ENCODE assay signal across 11 mouse cellular contexts in the genomic region with DNA sequence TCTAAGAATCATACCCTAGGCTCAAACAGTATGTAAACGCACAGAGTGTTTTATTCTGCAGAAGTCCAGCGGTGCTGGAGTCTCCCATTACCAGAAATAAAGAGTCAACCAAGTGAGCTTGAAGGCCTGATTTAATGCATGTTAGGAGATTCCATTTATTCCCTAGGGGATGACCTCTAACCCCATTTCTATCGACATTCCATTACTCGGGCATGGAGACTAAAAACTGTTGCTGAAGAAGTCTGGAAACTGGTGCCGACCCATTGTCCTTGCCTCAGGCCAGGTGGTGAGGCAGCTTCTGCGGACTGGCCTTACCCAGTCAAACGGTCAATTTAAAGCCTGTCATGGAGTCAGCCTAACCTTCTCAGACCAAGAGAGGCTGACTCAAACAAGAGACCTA. TPM values are rescaled to one million over a fixed set of nuclear protein-coding genes. Genes with fewer than 3 reads are reported as not detected.
DNase-seq lines count a peak whose midpoint lies in the region; ATAC-seq and TF ChIP-seq lines count a peak whose summit lies in the region.
"Had no signal": no experiment of that assay in that cellular context is flagged by ENCODE, and none has a peak within 500 bp of the region (broad histone marks: within the 10 kb centered on the region; RNA-seq: fewer than 3 reads in every experiment).

No protein-coding gene starts in this region.

- H3K27ac ChIP-seq in heart, embryonic 14.5 days (replicated peaks in 1 of 2; ENCODE audit: control insufficient read depth in 1 of 2, insufficient read depth in 1 of 2, low read depth in 2 of 2, low read length in 2 of 2): no peak overlapping the region
- H3K27ac ChIP-seq in hindbrain, embryonic 14.5 days: peak overlapping the region; percentile 98; the same call in 1 of the 2 replicates
- H3K27ac ChIP-seq in midbrain, embryonic 14.5 days (replicated peaks; ENCODE audit: low read depth, low read length): peak overlapping the region; percentile 100; the same call in 1 of the 2 replicates
- no peak overlapping the region for H3K27ac ChIP-seq in stomach, postnatal 0 days (replicated peaks)
- no peak overlapping the region for H3K27ac ChIP-seq in kidney, adult 2 months (ENCODE audit: insufficient read depth, low read depth, low read length)

- no peak for DNase-seq in heart, postnatal 36 days
- peak; percentile 26 for DNase-seq in ZHBTc4 (ENCODE audit: low read depth, low spot score)
- DNase-seq in hindbrain, embryonic 14.5 days (ENCODE audit: low spot score): no peak
- peak; percentile 25 for DNase-seq in midbrain, embryonic 14.5 days
- no peak for DNase-seq in stomach, postnatal 0 days (ENCODE audit: low spot score)
- DNase-seq in testis, postnatal 14 days (ENCODE audit: low spot score): no peak
- no peak for DNase-seq in kidney, adult 2 months
- DNase-seq: cerebellum, adult 8-10 months; gastrocnemius, postnatal 36 days had no signal

- 93% methylated on average over 7 of the region's 7 CpGs for WGBS in heart, embryonic 14.5 days
- 55% methylated on average over 7 of the region's 7 CpGs for WGBS in hindbrain, embryonic 14.5 days
- 81% methylated on average over 7 of the region's 7 CpGs for WGBS in midbrain, embryonic 14.5 days
- 89% methylated on average over 7 of the region's 7 CpGs for WGBS in stomach, postnatal 0 days
- 77% methylated on average over 7 of the region's 7 CpGs for WGBS in kidney, adult 2 months

- intact Hi-C loops in heart, postnatal 36 days (cut with DNase I): loop anchor here (5.0 kb wide), 1 partner anchor 818 kb away; a partner anchor contains a TSS

- TF ChIP-seq EP300 in stomach, postnatal 0 days (optimal IDR thresholded peaks at IDR 0.05): no peak

- H3K4me1 ChIP-seq in heart, embryonic 14.5 days (ENCODE audit: control insufficient read depth in 2 of 2, insufficient read depth in 2 of 2, low read length in 2 of 2): peaks cover 3 to 22% of the 10 kb centered on the region in 2 experiments; a peak in 3 of 4 replicates
- peaks cover 27% of the 10 kb centered on the region for H3K4me1 ChIP-seq in hindbrain, embryonic 14.5 days (replicated peaks; ENCODE audit: control insufficient read depth, insufficient read depth, low read length)
- H3K4me1 ChIP-seq in midbrain, embryonic 14.5 days (ENCODE audit: control insufficient read depth, insufficient read depth, low read length): peaks cover 25% of the 10 kb centered on the region
- peaks cover 4% of the 10 kb centered on the region; the same call in 1 of the 2 replicates for H3K4me1 ChIP-seq in stomach, postnatal 0 days (replicated peaks; ENCODE audit: control insufficient read depth, insufficient read depth)
- H3K4me1 ChIP-seq in kidney, adult 2 months (ENCODE audit: control insufficient read depth, insufficient read depth, low read length): no peaks in the 10 kb centered on the region; the same call in 1 of the 2 replicates

- no peak for TF ChIP-seq POLR2A in kidney, adult 2 months (IDR thresholded peaks at IDR 0.05; ENCODE audit: low read depth, low read length)

- H3K4me2 ChIP-seq in heart, embryonic 14.5 days (ENCODE audit: low read length): peak overlapping the region; percentile 83
- peak overlapping the region; percentile 69; the same call in 1 of the 2 replicates for H3K4me2 ChIP-seq in hindbrain, embryonic 14.5 days (replicated peaks)
- peak overlapping the region; percentile 80; the same call in 1 of the 2 replicates for H3K4me2 ChIP-seq in midbrain, embryonic 14.5 days (ENCODE audit: low read length)
- H3K4me2 ChIP-seq in stomach, postnatal 0 days (replicated peaks; ENCODE audit: low read depth): no peak overlapping the region; the same call in 1 of the 2 replicates

- ATAC-seq in heart, embryonic 14.5 days (ENCODE audit: insufficient number of reproducible peaks, insufficient read depth, low FRiP score, low read depth): no peak
- ATAC-seq in hindbrain, embryonic 14.5 days (ENCODE audit: low FRiP score): no peak
- ATAC-seq in midbrain, embryonic 14.5 days (ENCODE audit: low FRiP score, low TSS enrichment): no peak
- ATAC-seq in stomach, postnatal 0 days (ENCODE audit: low FRiP score, low TSS enrichment): no peak
- ATAC-seq: intestine, postnatal 0 days had no signal

- H3K27me3 ChIP-seq in heart, embryonic 14.5 days (ENCODE audit: control insufficient read depth, insufficient read depth, low read length): no peaks in the 10 kb centered on the region
- no peaks in the 10 kb centered on the region for H3K27me3 ChIP-seq in hindbrain, embryonic 14.5 days (ENCODE audit: control insufficient read depth, insufficient read depth, low read length)
- no peaks in the 10 kb centered on the region for H3K27me3 ChIP-seq in midbrain, embryonic 14.5 days (ENCODE audit: control insufficient read depth, insufficient read depth, low read length)
- H3K27me3 ChIP-seq in stomach, postnatal 0 days (ENCODE audit: control insufficient read depth, insufficient read depth, low read length): no peaks in the 10 kb centered on the region
- no peaks in the 10 kb centered on the region for H3K27me3 ChIP-seq in kidney, adult 2 months (replicated peaks; ENCODE audit: control insufficient read depth, insufficient read depth, low read length)

- no peak for TF ChIP-seq CTCF in stomach, postnatal 0 days (IDR thresholded peaks at IDR 0.05; ENCODE audit: low read depth)
- no peak for TF ChIP-seq CTCF in kidney, adult 2 months (conservative IDR thresholded peaks at IDR 0.05; ENCODE audit: insufficient read depth, insufficient read length, low read depth, low read length)

- H3K4me3 ChIP-seq in heart, embryonic 14.5 days (ENCODE audit: control insufficient read depth in 1 of 2, insufficient read depth in 1 of 2, low read depth in 1 of 2, low read length in 2 of 2): peak overlapping the region in 1 of 2 experiments; percentile 76; a peak in 2 of 4 replicates
- peak overlapping the region; percentile 70; the same call in 1 of the 2 replicates for H3K4me3 ChIP-seq in hindbrain, embryonic 14.5 days (replicated peaks; ENCODE audit: low read length)
- no peak overlapping the region for H3K4me3 ChIP-seq in midbrain, embryonic 14.5 days (replicated peaks; ENCODE audit: low read depth, low read length)
- H3K4me3 ChIP-seq in stomach, postnatal 0 days (ENCODE audit: low read depth, low read length): no peak overlapping the region
- H3K4me3 ChIP-seq in kidney, adult 2 months (ENCODE audit: insufficient read depth, low read depth, low read length): no peak overlapping the region

- H3K9me3 ChIP-seq in heart, embryonic 14.5 days (ENCODE audit: control insufficient read depth, low read length): no peaks in the 10 kb centered on the region
- H3K9me3 ChIP-seq in hindbrain, embryonic 14.5 days (ENCODE audit: control insufficient read depth, low read length): no peaks in the 10 kb centered on the region
- H3K9me3 ChIP-seq in midbrain, embryonic 14.5 days (ENCODE audit: control insufficient read depth, low read length): no peaks in the 10 kb centered on the region
- H3K9me3 ChIP-seq in stomach, postnatal 0 days (ENCODE audit: control insufficient read depth, low read length): no peaks in the 10 kb centered on the region

- H3K9ac ChIP-seq in heart, embryonic 14.5 days (ENCODE audit: low read length): no peak overlapping the region
- no peak overlapping the region for H3K9ac ChIP-seq in hindbrain, embryonic 14.5 days
- no peak overlapping the region for H3K9ac ChIP-seq in midbrain, embryonic 14.5 days (replicated peaks; ENCODE audit: low read length)
- H3K9ac ChIP-seq in stomach, postnatal 0 days (ENCODE audit: low read length): no peak overlapping the region

- no peaks in the 10 kb centered on the region for H3K36me3 ChIP-seq in heart, embryonic 14.5 days (ENCODE audit: control insufficient read depth, insufficient read depth, low read length)
- no peaks in the 10 kb centered on the region for H3K36me3 ChIP-seq in hindbrain, embryonic 14.5 days (replicated peaks; ENCODE audit: control insufficient read depth, insufficient read depth)
- H3K36me3 ChIP-seq in midbrain, embryonic 14.5 days (ENCODE audit: control insufficient read depth, insufficient read depth, low read length): no peaks in the 10 kb centered on the region
- H3K36me3 ChIP-seq in stomach, postnatal 0 days (ENCODE audit: control insufficient read depth, insufficient read depth, low read length): no peaks in the 10 kb centered on the region
- H3K36me3 ChIP-seq in kidney, adult 2 months (ENCODE audit: control insufficient read depth, insufficient read depth, low read length): no peaks in the 10 kb centered on the region

RNA-seq across cellular contexts. Expression of a gene that starts 1.5 kb away (rescaled TPM):
- 144 and 148 TPM in 2 replicates for polyA plus RNA-seq in heart, embryonic 14.5 days (2014; fragmentation: Nextera tagmentation; extraction: Ambion mirVana)
- total RNA-seq in heart, postnatal 36 days (2021): 10 to 100 TPM; 62.9 to 70.7 TPM
- polyA plus RNA-seq in hindbrain, embryonic 14.5 days (2014; fragmentation: Nextera tagmentation; extraction: Ambion mirVana): 279 and 292 TPM in 2 replicates
- 275 and 317 TPM in 2 replicates for polyA plus RNA-seq in midbrain, embryonic 14.5 days (2014; fragmentation: Nextera tagmentation; extraction: Ambion mirVana)
- polyA plus RNA-seq in stomach, postnatal 0 days (2015; fragmentation: Nextera tagmentation; extraction: Ambion mirVana): 106 and 119 TPM in 2 replicates
- 5.6 and 8.1 TPM in 2 replicates for polyA plus RNA-seq in kidney, adult 2 months (2012; rRNA removed)

RNA-seq across cellular contexts. Expression of a gene that starts 19.2 kb away (rescaled TPM):
- 180 and 204 TPM in 2 replicates for polyA plus RNA-seq in heart, embryonic 14.5 days (2014; fragmentation: Nextera tagmentation; extraction: Ambion mirVana)
- 100 to 1,000 TPM in 1 of 2 experiments, 10 to 100 TPM in 1; 95.8 to 110 TPM for total RNA-seq in heart, postnatal 36 days (2021)
- polyA plus RNA-seq in hindbrain, embryonic 14.5 days (2014; fragmentation: Nextera tagmentation; extraction: Ambion mirVana): 132 and 145 TPM in 2 replicates
- 144 and 151 TPM in 2 replicates for polyA plus RNA-seq in midbrain, embryonic 14.5 days (2014; fragmentation: Nextera tagmentation; extraction: Ambion mirVana)
- polyA plus RNA-seq in stomach, postnatal 0 days (2015; fragmentation: Nextera tagmentation; extraction: Ambion mirVana): 248 and 259 TPM in 2 replicates
- 42.3 and 53.5 TPM in 2 replicates for polyA plus RNA-seq in kidney, adult 2 months (2012; rRNA removed)

Comparison
In these comparisons a context has a peak if more than half of its experiments do, and no peak if none do; other contexts are left out.
1. H3K27ac ChIP-seq: peak in hindbrain, embryonic 14.5 days (single experiment) and midbrain, embryonic 14.5 days (single experiment); none in heart, embryonic 14.5 days (0 of 2), stomach, postnatal 0 days (single experiment) and kidney, adult 2 months (single experiment).
2. DNase-seq: peak in ZHBTc4 (single experiment) and midbrain, embryonic 14.5 days (single experiment); none in heart, postnatal 36 days (0 of 2), hindbrain, embryonic 14.5 days (single experiment), stomach, postnatal 0 days (single experiment), testis, postnatal 14 days (single experiment) and kidney, adult 2 months (single experiment).
3. RNA of a gene that starts 1.5 kb away (polyA plus RNA-seq): 279 to 292 TPM in hindbrain, embryonic 14.5 days, 275 to 317 TPM in midbrain, embryonic 14.5 days, 144 to 148 TPM in heart, embryonic 14.5 days and 106 to 119 TPM in stomach, postnatal 0 days; 5.6 to 8.1 TPM in kidney, adult 2 months; every median in the first group is over 10 times any median in the second.